Mouse (Mus musculus) ZHBTc4 (cell line): ENCODE data around the gene Zbtb33.

Experiments used
- DNase-seq: peaks from one replicate; pipeline ENCODE4 v3.0.0-alpha.2; 2011; ENCODE audit warnings: low read depth, low spot score

Gene Zbtb33

GRCm38 (mm10) chrX:38189552-38190457, at the start of gene Zbtb33:
Zbtb33 (plus strand) TSS chrX:38189793.
- peak; percentile 91 for DNase-seq

- peak; percentile 2 for DNase-seq
These were observed 30.5 kb upstream of the Zbtb33 start for GRCm38 (mm10) chrX:38159097-38159496.

GRCm38 (mm10) chrX:38165315-38165714, 24.3 kb upstream of the Zbtb33 start:
- DNase-seq: no peak

GRCm38 (mm10) chrX:38166064-38166463, 23.5 kb upstream of the Zbtb33 start:
- DNase-seq: peak; percentile 64

GRCm38 (mm10) chrX:38166592-38166991, 23.0 kb upstream of the Zbtb33 start:
- DNase-seq: no peak

- DNase-seq: peak; percentile 85
These were observed 9.7 kb upstream of the Zbtb33 start for GRCm38 (mm10) chrX:38179891-38180310.

GRCm38 (mm10) chrX:38180656-38181607, 8.7 kb upstream of the Zbtb33 start:
- DNase-seq: peak; percentile 17

- peak; percentile 79 for DNase-seq
These were observed 7.9 kb upstream of the Zbtb33 start for GRCm38 (mm10) chrX:38181608-38182258.

- no peak for DNase-seq
These were observed 4.1 kb upstream of the Zbtb33 start for GRCm38 (mm10) chrX:38185520-38185919.

- no peak for DNase-seq
These were observed 818 bp downstream of the Zbtb33 start for GRCm38 (mm10) chrX:38190458-38190764.

GRCm38 (mm10) chrX:38201816-38202215, 12.2 kb downstream of the Zbtb33 start:
- DNase-seq: no peak

- DNase-seq: no peak
These were observed 17.8 kb downstream of the Zbtb33 start for GRCm38 (mm10) chrX:38207392-38207791.

GRCm38 (mm10) chrX:38216986-38217675, 27.5 kb downstream of the Zbtb33 start:
- no peak for DNase-seq

GRCm38 (mm10) chrX:38217676-38217991, 28.0 kb downstream of the Zbtb33 start:
- DNase-seq: no peak

- no peak for DNase-seq
These were observed 33.2 kb downstream of the Zbtb33 start for GRCm38 (mm10) chrX:38222757-38223156.

- DNase-seq: no peak
These were observed 40.3 kb downstream of the Zbtb33 start for GRCm38 (mm10) chrX:38229888-38230287.

- peak; percentile 59 for DNase-seq
These were observed 48.1 kb downstream of the Zbtb33 start for GRCm38 (mm10) chrX:38237731-38238130.
